Mouse (Mus musculus): ENCODE data around the gene Mdm2.

- TF ChIP-seq CTCF (conservative IDR thresholded peaks at IDR 0.05; ENCODE audit: insufficient read depth, insufficient read length, low read depth, low read length) = no peak
- TF ChIP-seq POLR2A (IDR thresholded peaks at IDR 0.05; ENCODE audit: low read depth, low read length) = no peak
These were observed 62.5 kb downstream of the Mdm2 start for GRCm38 (mm10) chr10:117647964-117648472.
